ENCODE assay signal across 9 mouse cellular contexts in genomic region chr17:28008565-28008981, GRCm38 (mm10).
DNase-seq lines count a peak whose midpoint lies in the region; ATAC-seq and TF ChIP-seq lines count a peak whose summit lies in the region.
"Had no signal": no experiment of that assay in that cellular context is flagged by ENCODE, and none has a peak within 500 bp of the region (broad histone marks: within the 10 kb centered on the region; RNA-seq: fewer than 3 reads in every experiment).

No protein-coding gene starts in this region.

- peaks cover 9% of the 10 kb centered on the region; the same call in 1 of the 2 replicates for H3K36me3 ChIP-seq in kidney, embryonic 14.5 days (ENCODE audit: control insufficient read depth, insufficient read depth, low read length)
- peaks cover 13% of the 10 kb centered on the region; the same call in 1 of the 2 replicates for H3K36me3 ChIP-seq in heart, embryonic 14.5 days (ENCODE audit: control insufficient read depth, insufficient read depth, low read length)
- no peaks in the 10 kb centered on the region for H3K36me3 ChIP-seq in liver, embryonic 15.5 days (replicated peaks)

- ATAC-seq in kidney, embryonic 14.5 days (ENCODE audit: low FRiP score, low TSS enrichment), result no peak
- no peak for ATAC-seq in heart, embryonic 14.5 days (ENCODE audit: insufficient number of reproducible peaks, insufficient read depth, low FRiP score, low read depth)
- no peak for ATAC-seq in liver, embryonic 15.5 days (ENCODE audit: insufficient read depth)

- H3K27me3 ChIP-seq in kidney, embryonic 14.5 days (ENCODE audit: control insufficient read depth, insufficient read depth, low read length), result no peaks in the 10 kb centered on the region
- no peaks in the 10 kb centered on the region for H3K27me3 ChIP-seq in heart, embryonic 14.5 days (ENCODE audit: control insufficient read depth, insufficient read depth, low read length)
- H3K27me3 ChIP-seq in liver, embryonic 15.5 days, result no peaks in the 10 kb centered on the region

- TF ChIP-seq POLR2A in bone marrow, adult 2 months (IDR thresholded peaks at IDR 0.05; ENCODE audit: borderline replicate concordance, control insufficient read depth, low read depth, low read length), result no peak

- TF ChIP-seq CTCF in bone marrow, adult 2 months (IDR thresholded peaks at IDR 0.05; ENCODE audit: control insufficient read depth, insufficient read depth, low read length), result no peak

- DNase-seq in kidney, adult 8-10 months, result no peak
- no peak for DNase-seq in adrenal gland, adult 8-10 months
- no peak for DNase-seq in layer of hippocampus, postnatal 10 days (ENCODE audit: low spot score in 2 of 2)
- no peak for DNase-seq in urinary bladder, postnatal 4 days (ENCODE audit: low spot score in 2 of 2)

- H3K9me3 ChIP-seq in kidney, embryonic 14.5 days (ENCODE audit: control insufficient read depth, low read length), result no peaks in the 10 kb centered on the region
- no peaks in the 10 kb centered on the region for H3K9me3 ChIP-seq in heart, embryonic 14.5 days (ENCODE audit: control insufficient read depth, low read length)
- no peaks in the 10 kb centered on the region for H3K9me3 ChIP-seq in liver, embryonic 15.5 days (replicated peaks)
- H3K9me3 ChIP-seq: G1E had no signal

- H3K4me1 ChIP-seq in kidney, embryonic 14.5 days (ENCODE audit: control insufficient read depth, insufficient read depth, low read length), result peaks cover 40% of the 10 kb centered on the region
- peaks cover 9% of the 10 kb centered on the region for H3K4me1 ChIP-seq in bone marrow, adult 2 months (ENCODE audit: control insufficient read depth, insufficient read depth, low read length)
- H3K4me1 ChIP-seq in heart, embryonic 14.5 days (ENCODE audit: control insufficient read depth in 2 of 2, insufficient read depth in 2 of 2, low read length in 2 of 2), result peaks cover 41 to 56% of the 10 kb centered on the region in 2 experiments
- H3K4me1 ChIP-seq in liver, embryonic 15.5 days (replicated peaks), result peaks cover 71% of the 10 kb centered on the region

- H3K4me2 ChIP-seq in kidney, embryonic 14.5 days (replicated peaks; ENCODE audit: low read depth, low read length), result peak overlapping the region; percentile 39
- peak overlapping the region; percentile 66 for H3K4me2 ChIP-seq in heart, embryonic 14.5 days (ENCODE audit: low read length)
- peak overlapping the region; percentile 69 for H3K4me2 ChIP-seq in liver, embryonic 15.5 days

- peak overlapping the region; percentile 9; the same call in 1 of the 2 replicates for H3K4me3 ChIP-seq in kidney, embryonic 14.5 days (ENCODE audit: low read length)
- peak overlapping the region; percentile 48 for H3K4me3 ChIP-seq in bone marrow, adult 2 months (replicated peaks; ENCODE audit: control insufficient read depth, low read depth, low read length)
- H3K4me3 ChIP-seq in heart, embryonic 14.5 days (ENCODE audit: control insufficient read depth in 1 of 2, insufficient read depth in 1 of 2, low read depth in 1 of 2, low read length in 2 of 2), result peak overlapping the region; percentile 27
- H3K4me3 ChIP-seq in liver, embryonic 15.5 days (replicated peaks), result peak overlapping the region; percentile 47

- 67% methylated on average over 8 of the region's 8 CpGs for WGBS in kidney, embryonic 14.5 days
- WGBS in bone marrow, adult 2 months, result 7% methylated on average over 8 of the region's 8 CpGs
- WGBS in heart, embryonic 14.5 days, result 63% methylated on average over 8 of the region's 8 CpGs
- WGBS in liver, embryonic 15.5 days (ENCODE audit: insufficient replicate concordance), result 23% methylated on average over 8 of the region's 8 CpGs

- no peak overlapping the region for H3K27ac ChIP-seq in kidney, embryonic 14.5 days (ENCODE audit: low read depth, low read length)
- H3K27ac ChIP-seq in bone marrow, adult 2 months (ENCODE audit: control insufficient read depth, insufficient read depth, low read depth, low read length, poor library complexity), result peak overlapping the region; percentile 20
- H3K27ac ChIP-seq in heart, embryonic 14.5 days (replicated peaks in 1 of 2; ENCODE audit: control insufficient read depth in 1 of 2, insufficient read depth in 1 of 2, low read depth in 2 of 2, low read length in 2 of 2), result peak overlapping the region; percentile 90 to 91; a peak in 2 of 4 replicates
- H3K27ac ChIP-seq in liver, embryonic 15.5 days (replicated peaks), result peak overlapping the region; percentile 33; the same call in 1 of the 2 replicates

- H3K9ac ChIP-seq in kidney, embryonic 14.5 days (ENCODE audit: low read depth, low read length), result peak overlapping the region; percentile 50; the same call in 1 of the 2 replicates
- peak overlapping the region; percentile 73 for H3K9ac ChIP-seq in heart, embryonic 14.5 days (ENCODE audit: low read length)
- 0 out of 2 replicates have a peak overlapping the region, but pooled peaks have one; percentile 37 for H3K9ac ChIP-seq in liver, embryonic 15.5 days
